Comparison of ENCODE assay signal across 16 mouse cellular contexts in the genomic region with DNA sequence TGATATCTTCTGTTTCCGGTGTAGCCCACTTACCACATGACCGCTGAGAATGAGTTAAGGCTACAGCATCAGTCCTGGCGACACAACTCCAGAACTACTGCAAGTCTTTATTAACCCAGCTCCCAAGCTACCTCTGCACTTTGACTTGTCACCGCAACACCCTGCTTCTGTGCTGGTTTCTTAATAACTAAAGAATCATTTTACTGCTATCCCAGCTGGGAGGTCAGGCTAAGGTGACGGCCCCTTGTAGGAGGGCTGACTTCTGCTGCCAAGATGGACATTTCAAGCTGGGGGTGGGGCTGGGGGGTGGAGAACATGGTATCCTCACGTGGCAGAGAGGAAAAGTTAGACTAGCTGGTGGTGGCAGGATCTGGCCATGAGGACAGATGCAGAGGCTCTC. TPM values are rescaled to one million over a fixed set of nuclear protein-coding genes. Genes with fewer than 3 reads are reported as not detected.
DNase-seq lines count a peak whose midpoint lies in the region; ATAC-seq and TF ChIP-seq lines count a peak whose summit lies in the region.
"Had no signal": no experiment of that assay in that cellular context is flagged by ENCODE, and none has a peak within 500 bp of the region (broad histone marks: within the 10 kb centered on the region; RNA-seq: fewer than 3 reads in every experiment).

No protein-coding gene starts in this region.

- no peaks in the 10 kb centered on the region for H3K27me3 ChIP-seq in lung, embryonic 14.5 days (ENCODE audit: insufficient read depth, low read length)
- H3K27me3 ChIP-seq: embryonic facial prominence, embryonic 12.5 days; limb, embryonic 13.5 days; liver, embryonic 15.5 days had no signal

- ATAC-seq in lung, embryonic 14.5 days (ENCODE audit: insufficient read depth): no peak
- ATAC-seq: forebrain, postnatal 0 days had no signal

- no peak overlapping the region for H3K9ac ChIP-seq in lung, embryonic 14.5 days
- H3K9ac ChIP-seq: embryonic facial prominence, embryonic 12.5 days; forebrain, postnatal 0 days; liver, embryonic 15.5 days had no signal

- peaks cover 3% of the 10 kb centered on the region; the same call in 1 of the 2 replicates for H3K36me3 ChIP-seq in lung, embryonic 14.5 days (ENCODE audit: insufficient read depth)
- H3K36me3 ChIP-seq: liver, embryonic 15.5 days had no signal

- no peak for TF ChIP-seq CTCF in lung, embryonic 14.5 days (IDR thresholded peaks at IDR 0.05; ENCODE audit: low read depth)

- 38% methylated on average over 6 of the region's 6 CpGs for WGBS in lung, embryonic 14.5 days

- peak overlapping the region; percentile 93 for H3K27ac ChIP-seq in lung, embryonic 14.5 days (ENCODE audit: low read depth)
- H3K27ac ChIP-seq: embryonic facial prominence, embryonic 12.5 days; liver, embryonic 15.5 days had no signal

- H3K9me3 ChIP-seq in lung, embryonic 14.5 days (ENCODE audit: low read depth, low read length): no peaks in the 10 kb centered on the region
- H3K9me3 ChIP-seq: embryonic facial prominence, embryonic 12.5 days; limb, embryonic 13.5 days; liver, embryonic 15.5 days; megakaryocyte, embryonic 14.5 days had no signal

- H3K4me2 ChIP-seq in lung, embryonic 14.5 days: peak overlapping the region; percentile 53
- H3K4me2 ChIP-seq: embryonic facial prominence, embryonic 12.5 days; liver, embryonic 15.5 days had no signal

- DNase-seq in lung, embryonic 14.5 days: peak; percentile 33
- no peak for DNase-seq in lung, adult 18-20 months
- DNase-seq in kidney, adult 8-10 months: peak; percentile 77 to 85
- DNase-seq in kidney, postnatal 36 days: peak; percentile 78 to 86
- DNase-seq in yolk sac, embryonic 10.5 days (ENCODE audit: low spot score): peak; percentile 43
- no peak for DNase-seq in gastrocnemius, postnatal 25 days
- DNase-seq in T-cell, adult 2 months (ENCODE audit: low spot score): no peak
- DNase-seq: B cell, adult 2 months; cerebellum, adult 9-10 months; forebrain, postnatal 0 days; right cerebral cortex, adult 18-20 months; thymus, postnatal 14 days had no signal

- H3K4me3 ChIP-seq in lung, embryonic 14.5 days (ENCODE audit: low read depth, low read length): no peak overlapping the region
- H3K4me3 ChIP-seq: embryonic facial prominence, embryonic 12.5 days; limb, embryonic 13.5 days; liver, embryonic 15.5 days; megakaryocyte, embryonic 14.5 days had no signal

- peaks cover 26% of the 10 kb centered on the region for H3K4me1 ChIP-seq in lung, embryonic 14.5 days (ENCODE audit: insufficient read depth)
- H3K4me1 ChIP-seq: liver, embryonic 15.5 days had no signal

RNA-seq across cellular contexts. Expression of a gene that starts 50.7 kb away (rescaled TPM):
- 13.7 and 14.8 TPM in 2 replicates for polyA plus RNA-seq in lung, embryonic 14.5 days (2014; fragmentation: Nextera tagmentation; extraction: Ambion mirVana)
- total RNA-seq in gastrocnemius, postnatal 25 days (2021): 1 to 10 TPM; 4.1 to 4.4 TPM

Comparison
In these comparisons a context has a peak if more than half of its experiments do, and no peak if none do; other contexts are left out.
1. DNase-seq: peak in lung, embryonic 14.5 days (single experiment), kidney, adult 8-10 months (2 of 2), kidney, postnatal 36 days (2 of 2) and yolk sac, embryonic 10.5 days (single experiment); none in lung, adult 18-20 months (0 of 2), gastrocnemius, postnatal 25 days (single experiment) and T-cell, adult 2 months (single experiment).